Mouse (Mus musculus) lung, postnatal 0 days (tissue): ENCODE measurements at regions not wholly inside any gene's neighbourhood (a gene's known extent, or its start where the extent isn't known, plus 50 kb on each side); places are given as distances from the start of the nearest gene placed in this dataset.

Experiments used
- ATAC-seq: fragments of 200-750 bp; cut with Nextera tagmentation; 2 replicates; pipeline ENCODE4 v1.8.0; 2017; ENCODE audit warnings: moderate library complexity
- DNase-seq: peaks from one replicate; pipeline ENCODE4 v3.0.0-alpha.2; 2016; ENCODE audit warnings: low spot score
- H3K27ac ChIP-seq: fragments of 300-500 bp; sonication (generic); 2 replicates; pipeline ENCODE4 v1.5.1; 2014; ENCODE audit warnings: antibody characterized with exemption, mild to moderate bottlenecking, low read length, mixed read lengths
- H3K27me3 ChIP-seq: fragments of 300-500 bp; sonication (generic); replicated peaks from 2 replicates; pipeline ENCODE4 v1.6.1; 2014; ENCODE audit warnings: low read length, mixed read lengths; ENCODE audit not compliant: insufficient read depth
- H3K36me3 ChIP-seq: fragments of 300-500 bp; sonication (generic); 2 replicates; pipeline ENCODE4 v1.6.1; 2014; ENCODE audit warnings: low read length, mixed read lengths; ENCODE audit not compliant: insufficient read depth
- H3K4me1 ChIP-seq: fragments of 300-500 bp; sonication (generic); 2 replicates; pipeline ENCODE4 v1.6.1; 2014; ENCODE audit warnings: antibody characterized with exemption, low read depth, low read length, mixed read lengths; ENCODE audit not compliant: insufficient read depth
- H3K4me2 ChIP-seq: fragments of 300-500 bp; sonication (generic); replicated peaks from 2 replicates; pipeline ENCODE4 v1.6.1; 2014; ENCODE audit warnings: low read depth, mild to moderate bottlenecking, low read length, moderate library complexity, mixed read lengths
- H3K4me3 ChIP-seq: fragments of 300-500 bp; sonication (generic); 2 replicates; pipeline ENCODE4 v1.5.1; 2014; ENCODE audit warnings: low read depth, low read length
- H3K9ac ChIP-seq: fragments of 300-500 bp; sonication (generic); replicated peaks from 2 replicates; pipeline ENCODE4 v1.6.1; 2014; ENCODE audit warnings: low read depth, mild to moderate bottlenecking
- H3K9me3 ChIP-seq: fragments of 300-500 bp; sonication (generic); 2 replicates; pipeline ENCODE4 v1.6.1; 2016; ENCODE audit warnings: low read length, mixed read lengths
- CTCF ChIP-seq: IDR thresholded peaks from 2 replicates; pipeline ENCODE4 v1.5.1; 2016; ENCODE audit warnings: antibody characterized with exemption, mild to moderate bottlenecking
- EP300 ChIP-seq: IDR thresholded peaks from 2 replicates; pipeline ENCODE4 v1.6.1; 2016; ENCODE audit warnings: antibody characterized with exemption, mild to moderate bottlenecking, control low read depth
- WGBS: fragments of 180-500 bp; shearing (Covaris S2); extraction: QIAGEN DNeasy Blood & Tissue Kit; methylation state at CpG from one replicate; pipeline ENCODE4 v1.1.7; 2014; 5-methylcytosine and 5-hydroxymethylcytosine counted together

- peak; percentile 87 for TF ChIP-seq EP300
- peak; percentile 60 for TF ChIP-seq CTCF
- no peak overlapping the region for H3K4me3 ChIP-seq
- DNase-seq (peak; percentile 91), ATAC-seq (peak; percentile 98)
- WGBS, result 45% methylated on average over 14 of the region's 14 CpGs
- no peaks in the 10 kb centered on the region for H3K27me3 ChIP-seq
- H3K4me2 ChIP-seq, result no peak overlapping the region
- H3K36me3 ChIP-seq, result no peaks in the 10 kb centered on the region
- H3K27ac ChIP-seq, result peak overlapping the region; percentile 64; the same call in 1 of the 2 replicates
- H3K4me1 ChIP-seq, result no peaks in the 10 kb centered on the region
- H3K9ac ChIP-seq, result no peak overlapping the region
- H3K9me3 ChIP-seq, result no peaks in the 10 kb centered on the region
These were observed 57.0 kb upstream of the Fam189a1 start for GRCm38 (mm10) chr7:65213216-65213925.

GRCm38 (mm10) chr7:65207240-65207639 is 50.9 kb upstream of the Fam189a1 start:
- DNase-seq (no peak), ATAC-seq (no peak)
- no peaks in the 10 kb centered on the region for H3K9me3 ChIP-seq
- H3K27ac ChIP-seq, result no peak overlapping the region
- H3K4me1 ChIP-seq, result no peaks in the 10 kb centered on the region
- no peak overlapping the region for H3K4me3 ChIP-seq
- no peaks in the 10 kb centered on the region for H3K36me3 ChIP-seq
- TF ChIP-seq CTCF (no peak), EP300 (no peak)
- H3K4me2 ChIP-seq, result no peak overlapping the region
- H3K27me3 ChIP-seq, result no peaks in the 10 kb centered on the region
- 77% methylated on average over 10 of the region's 10 CpGs for WGBS
- no peak overlapping the region for H3K9ac ChIP-seq
